Mouse (Mus musculus): ENCODE results near the gene Ctps2. TPM values are rescaled to one million over a fixed set of nuclear protein-coding genes. Genes with fewer than 3 reads are reported as not detected.

Gene Ctps2
- polyA plus RNA-seq, 1 experiment from 2014 or later = 69.4 TPM

- H3K4me3 ChIP-seq (ENCODE audit: low read length) = no peak overlapping the region
- WGBS = 71% methylated on average over 1 of the region's 1 CpGs
- H3K9ac ChIP-seq (ENCODE audit: low read depth, low read length) = no peak overlapping the region
- no peak overlapping the region for H3K4me2 ChIP-seq (ENCODE audit: low read depth, low read length)
- no peaks in the 10 kb centered on the region for H3K9me3 ChIP-seq (ENCODE audit: control insufficient read depth, low read length)
- H3K36me3 ChIP-seq (ENCODE audit: control insufficient read depth, insufficient read depth, low read length) = no peaks in the 10 kb centered on the region
- ATAC-seq = no peak
- no peaks in the 10 kb centered on the region for H3K4me1 ChIP-seq (ENCODE audit: control insufficient read depth, insufficient read depth, low read length)
- H3K27ac ChIP-seq (ENCODE audit: low read length) = no peak overlapping the region
- H3K27me3 ChIP-seq (replicated peaks; ENCODE audit: control insufficient read depth, insufficient read depth, low read length) = no peaks in the 10 kb centered on the region
Observed at GRCm38 (mm10) chrX:163063936-163064335, 162.9 kb downstream of the Ctps2 start.

MicroRNAs encoded within 50 kb of the gene (microRNA counts, 519-probe panel; counts per million panel counts)
- 1,898 counts per million, percentile 37 among the panel's probes with 10 or more counts for microRNA mmu-miR-3473

Small RNA genes lying within 50 kb of the gene (microRNA-seq; reads per million reads assigned to microRNA genes)
- gene Mir3473a = not detected

Other genes starting within 250 kb of the Ctps2 start
- gene Rbbp7, start 140.8 kb upstream of the Ctps2 start, polyA plus RNA-seq (2015; fragmentation: Nextera tagmentation; extraction: Ambion mirVana) = 909 and 942 TPM in 2 replicates
- gene Txlng, start 71.8 kb upstream of the Ctps2 start, polyA plus RNA-seq (2015; fragmentation: Nextera tagmentation; extraction: Ambion mirVana) = 12.1 and 13.4 TPM in 2 replicates
- gene Syap1, start 12.8 kb upstream of the Ctps2 start, polyA plus RNA-seq (2015; fragmentation: Nextera tagmentation; extraction: Ambion mirVana) = 31.3 and 35.1 TPM in 2 replicates
- gene S100g, start 63.4 kb downstream of the Ctps2 start, polyA plus RNA-seq (2015; fragmentation: Nextera tagmentation; extraction: Ambion mirVana) = 305 and 338 TPM in 2 replicates

Measured in intestine, embryonic 16.5 days (tissue).